Mouse (Mus musculus): Measurements from ENCODE around the gene Ndufs4. TPM values are rescaled to one million over a fixed set of nuclear protein-coding genes. Genes with fewer than 3 reads are reported as not detected.
A peak's percentile ranks its signal among the peaks of the same experiment; 100 is the strongest.

The Ndufs4 gene
- polyA plus RNA-seq, 1 experiment, result 161 TPM

DNA sequence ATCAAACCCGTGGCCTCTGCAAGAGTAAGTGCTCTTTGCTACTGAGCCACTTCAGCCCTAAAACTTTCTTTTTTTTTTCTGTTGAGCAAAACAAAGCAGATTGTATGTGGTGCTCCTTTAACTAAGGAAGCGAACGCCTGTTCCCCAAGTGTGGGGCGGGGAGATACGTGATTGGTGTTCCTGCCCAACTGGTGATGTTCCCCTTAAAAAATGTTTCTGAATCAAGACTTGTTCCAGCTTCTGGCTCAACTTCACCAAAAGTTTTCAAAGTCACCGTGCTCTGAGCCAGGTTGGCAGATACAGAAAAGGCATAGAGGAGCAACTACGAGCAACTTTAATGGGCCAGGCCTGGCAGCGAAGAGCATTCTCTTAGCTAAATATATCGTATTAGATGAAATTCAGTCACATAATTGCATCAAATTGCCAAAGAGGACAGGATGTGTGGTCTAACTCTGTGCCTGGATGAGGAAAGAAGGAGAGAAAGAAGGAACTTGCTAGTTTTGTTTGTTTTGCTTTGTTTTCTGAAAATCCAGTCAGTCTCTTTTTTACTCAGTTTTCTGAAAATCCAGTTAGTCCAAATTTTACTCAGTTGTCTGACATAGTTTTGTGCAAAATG lies 17.1 kb upstream of the Ndufs4 start:
- 82% methylated on average over 9 of the region's 9 CpGs for WGBS
- no peak overlapping the region for H3K27ac ChIP-seq (ENCODE audit: insufficient read depth, low read length)
- no peak for DNase-seq
- H3K4me3 ChIP-seq (replicated peaks; ENCODE audit: insufficient read depth, low read depth, low read length), result no peak overlapping the region
- TF ChIP-seq CTCF (IDR thresholded peaks at IDR 0.05; ENCODE audit: borderline replicate concordance, insufficient read depth, low read depth, low read length), result no peak
- TF ChIP-seq POLR2A (IDR thresholded peaks at IDR 0.05; ENCODE audit: borderline replicate concordance, insufficient read depth, low read length), result no peak
- H3K27me3 ChIP-seq (ENCODE audit: control insufficient read depth, insufficient read depth, low read length), result no peaks in the 10 kb centered on the region
- H3K4me1 ChIP-seq (ENCODE audit: control insufficient read depth, insufficient read depth, low read length), result no peaks in the 10 kb centered on the region

DNA sequence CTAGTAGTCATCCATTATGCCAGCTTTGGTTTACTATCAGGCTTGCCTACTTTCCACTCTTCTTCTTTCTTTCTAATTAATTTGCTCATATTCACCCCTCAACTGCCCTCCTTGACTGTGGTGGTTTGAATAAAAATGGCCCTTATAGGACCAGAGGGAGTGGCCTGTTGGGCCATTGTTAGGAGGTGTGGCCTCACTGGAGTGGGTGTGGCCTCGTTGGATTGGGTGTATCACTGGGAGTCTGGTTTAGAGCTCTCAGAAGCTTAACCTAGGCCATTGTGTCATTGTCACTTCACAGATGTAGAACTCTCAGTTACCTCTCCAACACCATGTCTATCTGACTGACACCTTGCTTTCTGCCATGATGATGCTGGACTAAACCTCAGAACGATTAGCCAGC lies 10.8 kb upstream of the Ndufs4 start:
- no peaks in the 10 kb centered on the region for H3K27me3 ChIP-seq (ENCODE audit: control insufficient read depth, insufficient read depth, low read length)
- H3K4me1 ChIP-seq (ENCODE audit: control insufficient read depth, insufficient read depth, low read length), result no peaks in the 10 kb centered on the region
- no peak overlapping the region for H3K4me3 ChIP-seq (replicated peaks; ENCODE audit: insufficient read depth, low read depth, low read length)
- 82% methylated on average over 2 of the region's 2 CpGs for WGBS
- no peak overlapping the region for H3K27ac ChIP-seq (ENCODE audit: insufficient read depth, low read length)
- no peak for DNase-seq
- TF ChIP-seq CTCF (IDR thresholded peaks at IDR 0.05; ENCODE audit: borderline replicate concordance, insufficient read depth, low read depth, low read length) (no peak), POLR2A (IDR thresholded peaks at IDR 0.05; ENCODE audit: borderline replicate concordance, insufficient read depth, low read length) (no peak)

DNA sequence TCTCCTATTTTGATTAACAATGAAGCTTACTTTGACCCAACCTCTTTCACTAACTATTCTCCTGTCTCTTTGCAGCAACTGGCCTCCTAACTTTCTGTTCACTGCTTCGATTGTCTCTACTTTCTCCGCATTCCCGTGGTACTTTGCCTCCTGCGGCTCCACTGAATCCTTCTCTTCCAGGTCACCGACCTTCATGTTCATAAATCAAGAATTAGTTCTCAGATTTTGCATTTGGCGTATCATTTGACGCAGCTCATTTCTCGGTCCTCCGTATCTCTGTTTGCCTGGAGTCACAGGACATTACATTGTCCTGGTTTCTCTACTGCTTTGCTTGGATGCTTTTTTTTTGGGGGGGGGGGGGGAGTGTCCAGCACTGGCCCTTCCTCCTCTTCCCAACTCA lies 9.2 kb upstream of the Ndufs4 start:
- no peak overlapping the region for H3K27ac ChIP-seq (ENCODE audit: insufficient read depth, low read length)
- H3K4me1 ChIP-seq (ENCODE audit: control insufficient read depth, insufficient read depth, low read length), result no peaks in the 10 kb centered on the region
- DNase-seq, result no peak
- no peaks in the 10 kb centered on the region for H3K27me3 ChIP-seq (ENCODE audit: control insufficient read depth, insufficient read depth, low read length)
- WGBS, result 25% methylated on average over 9 of the region's 9 CpGs
- no peak for TF ChIP-seq POLR2A (IDR thresholded peaks at IDR 0.05; ENCODE audit: borderline replicate concordance, insufficient read depth, low read length)
- no peak for TF ChIP-seq CTCF (IDR thresholded peaks at IDR 0.05; ENCODE audit: borderline replicate concordance, insufficient read depth, low read depth, low read length)
- no peak overlapping the region for H3K4me3 ChIP-seq (replicated peaks; ENCODE audit: insufficient read depth, low read depth, low read length)

DNA sequence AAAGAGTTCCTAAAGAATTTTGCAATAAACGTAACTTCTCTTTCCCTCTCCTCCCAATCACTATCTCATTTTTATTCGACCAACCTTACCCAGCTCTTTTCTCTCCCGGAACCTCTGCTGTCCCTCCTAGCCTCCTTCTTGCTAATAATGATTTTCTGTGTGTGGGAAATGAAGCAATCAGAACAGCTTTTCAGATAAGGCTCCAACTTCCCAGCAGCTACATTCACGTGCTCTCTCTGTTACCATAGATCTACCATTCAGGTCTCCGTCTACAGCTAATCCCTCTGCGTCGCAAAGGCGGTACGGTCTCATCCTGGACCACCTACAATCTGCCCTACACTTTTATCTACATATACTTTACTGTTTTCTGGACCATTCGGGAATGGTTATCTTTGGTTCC lies 8.8 kb upstream of the Ndufs4 start:
- WGBS, result 57% methylated on average over 10 of the region's 10 CpGs
- Histone ChIP-seq H3K27me3 (ENCODE audit: control insufficient read depth, insufficient read depth, low read length) (no peaks in the 10 kb centered on the region), H3K27ac (ENCODE audit: insufficient read depth, low read length) (no peak overlapping the region), H3K4me1 (ENCODE audit: control insufficient read depth, insufficient read depth, low read length) (no peaks in the 10 kb centered on the region), H3K4me3 (replicated peaks; ENCODE audit: insufficient read depth, low read depth, low read length) (no peak overlapping the region)
- no peak for DNase-seq
- TF ChIP-seq POLR2A (IDR thresholded peaks at IDR 0.05; ENCODE audit: borderline replicate concordance, insufficient read depth, low read length) (no peak), CTCF (IDR thresholded peaks at IDR 0.05; ENCODE audit: borderline replicate concordance, insufficient read depth, low read depth, low read length) (no peak)

DNA sequence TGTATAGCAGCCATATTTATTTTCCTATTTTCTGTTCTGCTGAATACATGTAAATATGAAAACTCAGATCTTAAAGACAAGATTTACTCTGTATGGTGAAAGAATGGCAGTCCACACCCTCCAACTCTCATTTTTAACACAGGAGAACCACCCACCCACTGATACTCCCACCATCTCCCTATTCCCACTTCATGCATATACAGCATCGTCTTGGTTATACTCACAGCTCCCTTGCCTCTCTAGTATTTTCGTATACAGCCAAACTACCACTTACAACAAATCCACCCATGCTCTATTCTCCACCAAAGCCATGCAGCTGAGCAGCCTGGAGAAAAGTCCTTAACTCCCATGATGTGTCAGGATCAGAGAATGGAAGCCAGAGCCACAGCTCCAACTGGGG lies 6.7 kb upstream of the Ndufs4 start:
- no peaks in the 10 kb centered on the region for H3K4me1 ChIP-seq (ENCODE audit: control insufficient read depth, insufficient read depth, low read length)
- no peak overlapping the region for H3K27ac ChIP-seq (ENCODE audit: insufficient read depth, low read length)
- no peak for DNase-seq
- H3K4me3 ChIP-seq (replicated peaks; ENCODE audit: insufficient read depth, low read depth, low read length), result no peak overlapping the region
- 96% methylated on average over 2 of the region's 2 CpGs for WGBS
- H3K27me3 ChIP-seq (ENCODE audit: control insufficient read depth, insufficient read depth, low read length), result no peaks in the 10 kb centered on the region
- TF ChIP-seq POLR2A (IDR thresholded peaks at IDR 0.05; ENCODE audit: borderline replicate concordance, insufficient read depth, low read length) (no peak), CTCF (IDR thresholded peaks at IDR 0.05; ENCODE audit: borderline replicate concordance, insufficient read depth, low read depth, low read length) (no peak)

DNA sequence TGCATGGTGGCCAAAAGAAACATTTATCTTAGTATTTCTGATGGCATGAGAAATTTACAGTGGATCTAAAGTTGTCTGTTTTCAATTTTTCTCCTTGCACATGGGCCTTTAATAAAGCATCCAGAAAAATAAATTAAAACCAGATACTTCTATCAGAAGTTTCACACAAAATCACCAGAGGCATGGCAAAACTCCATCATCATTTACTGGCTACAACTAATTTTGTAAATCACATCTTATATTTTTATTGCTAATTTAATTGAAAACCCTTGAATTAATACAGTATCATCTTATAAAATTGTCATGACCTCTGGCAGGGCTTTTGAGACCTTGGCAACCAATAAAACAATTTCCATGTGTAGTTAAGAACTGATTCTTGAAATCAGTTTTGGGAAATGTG lies 4.4 kb upstream of the Ndufs4 start:
- no peak for TF ChIP-seq CTCF (IDR thresholded peaks at IDR 0.05; ENCODE audit: borderline replicate concordance, insufficient read depth, low read depth, low read length)
- no peak for TF ChIP-seq POLR2A (IDR thresholded peaks at IDR 0.05; ENCODE audit: borderline replicate concordance, insufficient read depth, low read length)
- no peak for DNase-seq
- H3K27me3 ChIP-seq (ENCODE audit: control insufficient read depth, insufficient read depth, low read length), result no peaks in the 10 kb centered on the region
- H3K4me3 ChIP-seq (replicated peaks; ENCODE audit: insufficient read depth, low read depth, low read length), result no peak overlapping the region
- no peaks in the 10 kb centered on the region for H3K4me1 ChIP-seq (ENCODE audit: control insufficient read depth, insufficient read depth, low read length)
- H3K27ac ChIP-seq (ENCODE audit: insufficient read depth, low read length), result no peak overlapping the region

DNA sequence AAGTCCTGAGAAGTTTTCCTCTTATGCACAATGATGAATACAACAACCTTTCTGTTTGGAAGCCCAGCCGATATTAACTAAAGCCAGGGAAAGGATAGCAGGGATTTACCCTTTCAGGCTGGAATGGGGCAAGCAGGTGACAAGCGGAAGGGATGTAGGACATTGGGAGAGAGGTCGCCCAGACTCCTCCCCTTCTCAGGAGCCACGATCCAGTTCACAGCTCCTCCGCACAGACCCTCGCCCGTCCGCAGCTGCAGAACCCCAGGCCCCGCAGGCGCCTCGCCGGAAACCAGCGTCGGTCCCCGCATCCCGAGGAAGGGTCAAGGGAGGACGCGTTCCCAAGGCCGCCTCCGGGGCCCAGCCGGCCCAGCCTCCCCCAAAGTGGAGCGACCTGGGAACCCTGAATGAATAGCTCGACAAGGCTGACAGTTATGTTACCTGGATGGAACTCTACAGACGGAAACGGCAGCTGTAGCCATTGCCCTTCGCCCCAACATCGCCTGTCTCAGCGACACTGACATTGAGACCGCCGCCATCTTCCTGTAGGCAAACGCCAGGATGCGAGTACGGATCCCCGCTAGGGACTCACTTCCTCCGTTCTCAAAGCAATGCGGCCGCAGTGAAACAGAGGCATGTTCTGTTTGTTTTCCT lies 412 bp downstream of the Ndufs4 start:
- WGBS, result under 1% methylated on average over 37 of the region's 37 CpGs
- peak overlapping the region; percentile 94 for H3K27ac ChIP-seq (ENCODE audit: insufficient read depth, low read length)
- no peaks in the 10 kb centered on the region; the same call in 1 of the 2 replicates for H3K4me1 ChIP-seq (ENCODE audit: control insufficient read depth, insufficient read depth, low read length)
- no peaks in the 10 kb centered on the region for H3K27me3 ChIP-seq (ENCODE audit: control insufficient read depth, insufficient read depth, low read length)
- TF ChIP-seq POLR2A (IDR thresholded peaks at IDR 0.05; ENCODE audit: borderline replicate concordance, insufficient read depth, low read length) (peak; percentile 83; the same call in 1 of the 2 replicates), CTCF (IDR thresholded peaks at IDR 0.05; ENCODE audit: borderline replicate concordance, insufficient read depth, low read depth, low read length) (no peak)
- DNase-seq, result peak; percentile 93 to 97
- H3K4me3 ChIP-seq (replicated peaks; ENCODE audit: insufficient read depth, low read depth, low read length), result peak overlapping the region; percentile 90

DNA sequence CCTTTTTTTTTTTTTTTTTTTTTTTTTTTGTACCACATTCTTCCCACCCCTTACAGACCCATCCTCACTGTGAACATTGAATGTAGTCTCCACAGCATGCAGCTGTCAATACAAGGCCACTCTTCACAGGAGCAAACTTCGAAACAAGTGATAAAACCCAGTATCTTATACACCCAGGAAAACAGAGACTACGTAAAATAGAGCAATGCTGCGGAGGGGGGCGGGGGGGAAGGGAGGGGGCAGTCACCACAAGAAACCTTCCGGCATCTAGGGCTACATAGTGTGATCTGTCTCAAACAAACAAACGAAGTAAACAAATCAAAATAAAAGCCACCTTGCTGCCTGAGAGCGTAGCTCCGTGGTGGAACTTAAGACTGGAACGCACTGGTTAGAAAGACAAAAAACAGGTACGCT lies 977 bp downstream of the Ndufs4 start:
- Histone ChIP-seq H3K27me3 (ENCODE audit: control insufficient read depth, insufficient read depth, low read length) (no peaks in the 10 kb centered on the region), H3K4me1 (ENCODE audit: control insufficient read depth, insufficient read depth, low read length) (no peaks in the 10 kb centered on the region; the same call in 1 of the 2 replicates), H3K4me3 (replicated peaks; ENCODE audit: insufficient read depth, low read depth, low read length) (peak overlapping the region; percentile 90), H3K27ac (ENCODE audit: insufficient read depth, low read length) (peak overlapping the region; percentile 94; the same call in 1 of the 2 replicates)
- no peak for DNase-seq
- TF ChIP-seq POLR2A (IDR thresholded peaks at IDR 0.05; ENCODE audit: borderline replicate concordance, insufficient read depth, low read length), result no peak
- no peak for TF ChIP-seq CTCF (IDR thresholded peaks at IDR 0.05; ENCODE audit: borderline replicate concordance, insufficient read depth, low read depth, low read length)
- 2% methylated on average over 10 of the region's 10 CpGs for WGBS
